Mouse (Mus musculus): ENCODE measurements around the gene Nr4a3. TPM values are rescaled to one million over a fixed set of nuclear protein-coding genes. Genes with fewer than 3 reads are reported as not detected.

Gene Nr4a3
- polyA plus RNA-seq, 1 experiment from 2014 or later: 0.49 TPM

DNA sequence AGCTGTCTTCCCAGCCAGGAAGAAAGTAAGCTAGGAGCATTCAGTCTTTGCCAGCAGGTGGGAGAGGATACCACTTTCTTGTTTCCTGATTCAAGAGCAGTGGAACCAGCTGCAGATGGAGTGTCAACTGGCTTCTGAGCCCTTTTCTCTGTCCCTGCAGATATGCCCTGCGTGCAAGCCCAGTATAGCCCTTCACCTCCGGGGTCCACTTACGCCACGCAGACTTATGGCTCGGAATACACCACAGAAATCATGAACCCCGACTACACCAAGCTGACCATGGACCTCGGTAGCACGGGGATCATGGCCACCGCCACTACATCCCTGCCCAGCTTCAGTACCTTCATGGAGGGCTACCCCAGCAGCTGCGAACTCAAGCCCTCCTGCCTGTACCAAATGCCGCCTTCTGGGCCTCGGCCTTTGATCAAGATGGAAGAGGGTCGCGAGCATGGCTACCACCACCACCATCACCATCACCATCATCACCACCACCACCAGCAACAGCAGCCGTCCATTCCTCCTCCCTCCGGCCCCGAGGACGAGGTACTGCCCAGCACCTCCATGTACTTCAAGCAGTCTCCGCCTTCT is 6.2 kb downstream of the Nr4a3 start:
- H3K36me3 ChIP-seq: no peaks in the 10 kb centered on the region
- H3K4me3 ChIP-seq: peak overlapping the region; percentile 35
- H3K9me3 ChIP-seq: no peaks in the 10 kb centered on the region
- H3K4me2 ChIP-seq (replicated peaks): peak overlapping the region; percentile 64
- H3K27me3 ChIP-seq (replicated peaks): peaks cover 79% of the 10 kb centered on the region
- ATAC-seq (ENCODE audit: low FRiP score, low read depth): no peak
- 12% methylated on average over 19 of the region's 19 CpGs for WGBS
- no peak overlapping the region for H3K27ac ChIP-seq
- H3K9ac ChIP-seq: peak overlapping the region; percentile 40; the same call in 1 of the 2 replicates
- peaks cover 41% of the 10 kb centered on the region for H3K4me1 ChIP-seq

DNA sequence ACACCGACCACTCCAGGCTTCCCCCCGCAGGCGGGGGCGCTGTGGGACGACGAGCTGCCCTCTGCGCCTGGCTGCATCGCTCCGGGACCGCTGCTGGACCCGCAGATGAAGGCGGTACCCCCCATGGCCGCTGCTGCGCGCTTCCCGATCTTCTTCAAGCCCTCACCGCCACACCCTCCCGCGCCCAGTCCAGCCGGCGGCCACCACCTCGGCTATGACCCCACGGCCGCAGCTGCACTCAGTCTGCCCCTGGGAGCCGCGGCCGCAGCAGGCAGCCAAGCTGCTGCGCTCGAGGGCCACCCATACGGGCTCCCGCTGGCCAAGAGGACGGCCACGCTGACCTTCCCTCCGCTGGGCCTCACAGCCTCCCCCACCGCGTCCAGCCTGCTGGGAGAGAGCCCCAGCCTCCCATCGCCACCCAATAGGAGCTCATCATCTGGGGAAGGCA is 6.7 kb downstream of the Nr4a3 start:
- H3K9ac ChIP-seq: peak overlapping the region; percentile 40; the same call in 1 of the 2 replicates
- H3K27me3 ChIP-seq (replicated peaks): peaks cover 78% of the 10 kb centered on the region
- H3K4me3 ChIP-seq: peak overlapping the region; percentile 35
- no peak for ATAC-seq (ENCODE audit: low FRiP score, low read depth)
- no peaks in the 10 kb centered on the region for H3K9me3 ChIP-seq
- no peak overlapping the region for H3K27ac ChIP-seq
- H3K4me1 ChIP-seq: peaks cover 36% of the 10 kb centered on the region
- WGBS: 2% methylated on average over 37 of the region's 37 CpGs
- H3K36me3 ChIP-seq: no peaks in the 10 kb centered on the region
- peak overlapping the region; percentile 64 for H3K4me2 ChIP-seq (replicated peaks)

DNA sequence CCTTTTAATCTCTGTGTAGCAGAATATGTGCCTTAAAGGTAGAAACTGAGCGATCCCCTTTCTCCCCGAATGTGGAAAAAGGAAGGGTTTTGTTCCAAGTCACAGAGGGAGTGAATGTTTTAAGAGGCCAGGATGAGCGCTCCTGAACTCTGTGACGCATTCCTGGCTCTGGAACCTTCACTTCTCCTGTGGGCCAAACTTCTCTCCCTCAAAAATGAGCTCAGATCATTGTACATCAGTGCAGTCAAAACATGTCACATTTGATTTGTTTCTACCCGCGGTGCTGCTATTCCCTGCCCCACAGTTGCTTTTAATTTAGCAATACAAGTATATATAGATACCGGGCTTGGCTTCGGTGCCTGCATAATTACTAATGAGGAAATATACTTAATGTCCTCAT is 16.8 kb downstream of the Nr4a3 start:
- Histone ChIP-seq H3K4me1 (no peaks in the 10 kb centered on the region), H3K27ac (no peak overlapping the region), H3K27me3 (replicated peaks) (peaks cover 7% of the 10 kb centered on the region; the same call in 1 of the 2 replicates), H3K36me3 (no peaks in the 10 kb centered on the region), H3K4me2 (replicated peaks) (no peak overlapping the region), H3K9ac (no peak overlapping the region), H3K9me3 (no peaks in the 10 kb centered on the region), H3K4me3 (no peak overlapping the region)
- ATAC-seq (ENCODE audit: low FRiP score, low read depth): no peak
- WGBS: 84% methylated on average over 8 of the region's 8 CpGs

DNA sequence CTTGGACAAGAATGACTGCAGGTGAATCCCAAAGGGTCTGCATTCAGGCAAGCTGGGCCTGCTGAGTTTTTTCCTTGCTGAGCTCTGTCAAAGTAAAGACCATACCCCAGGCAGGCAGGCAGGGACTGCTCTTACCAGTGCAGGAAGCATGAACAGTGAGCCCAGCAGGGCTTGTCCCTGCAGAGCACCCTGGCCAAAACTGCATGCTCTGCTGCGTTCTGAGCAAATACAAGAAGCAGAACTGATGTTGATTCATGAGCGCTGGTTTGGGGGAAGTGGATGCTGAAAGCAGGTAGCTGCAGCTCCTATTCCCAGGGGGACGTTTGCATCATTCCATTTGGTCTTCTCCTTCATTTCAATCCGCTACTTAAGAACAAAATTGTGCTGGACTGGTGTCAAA is 19.4 kb downstream of the Nr4a3 start:
- no peaks in the 10 kb centered on the region for H3K36me3 ChIP-seq
- 0 out of 2 replicates have a peak, but pooled peaks cover 3% of the 10 kb centered on the region for H3K27me3 ChIP-seq (replicated peaks)
- no peak overlapping the region for H3K4me2 ChIP-seq (replicated peaks)
- H3K9ac ChIP-seq: no peak overlapping the region
- WGBS: 64% methylated on average over 4 of the region's 4 CpGs
- no peak for ATAC-seq (ENCODE audit: low FRiP score, low read depth)
- H3K27ac ChIP-seq: no peak overlapping the region
- H3K9me3 ChIP-seq: no peaks in the 10 kb centered on the region
- H3K4me1 ChIP-seq: no peaks in the 10 kb centered on the region
- H3K4me3 ChIP-seq: no peak overlapping the region

DNA sequence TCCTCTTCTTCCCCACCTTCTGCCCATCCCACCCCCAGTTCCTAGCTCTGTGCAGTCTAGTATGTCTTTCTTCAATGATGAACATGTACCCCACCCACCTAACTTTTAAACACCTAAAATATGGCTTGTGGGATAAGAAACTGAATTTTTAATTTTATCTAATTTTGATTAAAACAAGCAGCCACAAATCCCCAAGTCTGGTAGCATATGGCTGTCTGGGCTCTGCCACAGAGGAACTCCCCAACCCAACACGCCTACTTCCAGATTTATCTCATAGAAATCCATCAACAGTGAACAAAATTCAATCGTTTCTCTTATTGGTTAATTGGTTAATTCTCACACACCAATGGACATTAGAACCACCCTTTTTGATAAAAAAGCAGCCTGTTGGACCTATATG is 21.7 kb downstream of the Nr4a3 start:
- H3K9ac ChIP-seq: no peak overlapping the region
- no peaks in the 10 kb centered on the region for H3K9me3 ChIP-seq
- WGBS: 94% methylated on average over 2 of the region's 2 CpGs
- H3K4me2 ChIP-seq (replicated peaks): no peak overlapping the region
- H3K27me3 ChIP-seq (replicated peaks): 0 out of 2 replicates have a peak, but pooled peaks cover 3% of the 10 kb centered on the region
- ATAC-seq (ENCODE audit: low FRiP score, low read depth): no peak
- no peak overlapping the region for H3K4me3 ChIP-seq
- H3K36me3 ChIP-seq: no peaks in the 10 kb centered on the region
- H3K27ac ChIP-seq: no peak overlapping the region
- no peaks in the 10 kb centered on the region for H3K4me1 ChIP-seq

DNA sequence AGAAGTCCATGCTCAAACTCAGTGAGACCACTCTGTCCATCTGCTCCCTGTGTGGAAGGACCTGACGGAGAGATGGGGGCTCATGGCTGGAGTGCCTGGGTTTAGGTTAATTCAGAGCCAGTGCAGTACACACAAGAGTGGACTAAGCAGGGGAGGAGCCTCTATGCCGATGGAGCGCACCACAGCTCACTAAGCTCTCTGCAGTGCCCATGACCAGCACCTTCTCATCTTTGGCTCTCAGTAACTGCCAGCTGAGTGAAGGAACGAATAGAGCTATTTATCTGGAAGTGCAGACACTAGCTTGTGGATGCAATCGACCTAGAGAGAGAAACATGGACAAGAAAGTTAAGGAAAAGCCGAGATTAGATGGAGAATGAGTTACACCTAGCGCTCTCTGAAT is 24.2 kb downstream of the Nr4a3 start:
- H3K27me3 ChIP-seq (replicated peaks): no peaks in the 10 kb centered on the region
- 83% methylated on average over 7 of the region's 7 CpGs for WGBS
- no peaks in the 10 kb centered on the region for H3K36me3 ChIP-seq
- H3K27ac ChIP-seq: no peak overlapping the region
- H3K4me1 ChIP-seq: no peaks in the 10 kb centered on the region
- H3K4me2 ChIP-seq (replicated peaks): no peak overlapping the region
- no peak overlapping the region for H3K9ac ChIP-seq
- H3K4me3 ChIP-seq: no peak overlapping the region
- no peak for ATAC-seq (ENCODE audit: low FRiP score, low read depth)
- H3K9me3 ChIP-seq: no peaks in the 10 kb centered on the region

DNA sequence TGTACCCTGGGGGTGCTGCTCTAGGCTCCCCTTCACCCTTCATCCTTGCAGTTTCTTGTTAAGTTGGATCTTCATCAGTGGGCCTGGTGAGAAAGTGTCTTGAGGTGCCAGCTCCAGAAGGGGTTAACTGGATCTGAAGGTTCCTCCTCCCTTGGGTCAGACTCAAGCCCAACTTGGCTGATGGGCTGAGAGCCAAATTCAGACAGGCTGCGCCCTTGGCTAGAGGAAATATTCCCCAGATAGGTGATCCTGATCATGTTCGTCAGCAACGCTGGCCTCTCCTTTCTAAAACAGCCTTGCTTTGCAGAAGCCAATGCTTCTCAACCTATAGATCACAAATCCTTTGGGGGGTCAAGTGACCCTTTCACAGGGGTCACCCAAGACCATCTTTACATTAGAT is 27.1 kb downstream of the Nr4a3 start:
- WGBS: 94% methylated on average over 3 of the region's 3 CpGs
- H3K4me2 ChIP-seq (replicated peaks): no peak overlapping the region
- H3K4me3 ChIP-seq: no peak overlapping the region
- no peaks in the 10 kb centered on the region for H3K27me3 ChIP-seq (replicated peaks)
- ATAC-seq (ENCODE audit: low FRiP score, low read depth): no peak
- H3K4me1 ChIP-seq: no peaks in the 10 kb centered on the region
- H3K9me3 ChIP-seq: no peaks in the 10 kb centered on the region
- no peak overlapping the region for H3K9ac ChIP-seq
- H3K27ac ChIP-seq: no peak overlapping the region
- H3K36me3 ChIP-seq: no peaks in the 10 kb centered on the region

DNA sequence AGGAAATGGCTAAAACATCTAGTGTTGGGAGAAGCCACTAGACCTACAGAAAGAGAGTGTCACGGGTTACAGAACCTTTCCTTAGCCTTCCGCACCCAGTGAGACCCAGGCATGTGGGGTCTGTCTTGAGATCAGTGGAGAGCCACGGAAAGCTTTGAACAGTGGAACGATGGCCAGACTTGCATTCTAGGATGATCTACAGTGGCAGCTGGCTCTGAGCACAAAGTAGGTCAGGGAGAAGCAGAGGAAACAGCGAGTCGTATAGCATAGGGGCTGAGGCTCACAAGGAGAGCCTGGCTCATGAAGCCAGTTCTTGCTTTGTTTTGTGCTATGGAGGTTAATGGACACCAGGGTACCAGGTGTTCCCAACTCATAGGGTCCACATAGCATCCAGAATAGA is 28.4 kb downstream of the Nr4a3 start:
- Histone ChIP-seq H3K9ac (no peak overlapping the region), H3K4me2 (replicated peaks) (no peak overlapping the region), H3K27ac (no peak overlapping the region), H3K4me3 (no peak overlapping the region), H3K36me3 (no peaks in the 10 kb centered on the region), H3K27me3 (replicated peaks) (no peaks in the 10 kb centered on the region), H3K4me1 (no peaks in the 10 kb centered on the region), H3K9me3 (no peaks in the 10 kb centered on the region)
- 91% methylated on average over 6 of the region's 6 CpGs for WGBS
- no peak for ATAC-seq (ENCODE audit: low FRiP score, low read depth)

DNA sequence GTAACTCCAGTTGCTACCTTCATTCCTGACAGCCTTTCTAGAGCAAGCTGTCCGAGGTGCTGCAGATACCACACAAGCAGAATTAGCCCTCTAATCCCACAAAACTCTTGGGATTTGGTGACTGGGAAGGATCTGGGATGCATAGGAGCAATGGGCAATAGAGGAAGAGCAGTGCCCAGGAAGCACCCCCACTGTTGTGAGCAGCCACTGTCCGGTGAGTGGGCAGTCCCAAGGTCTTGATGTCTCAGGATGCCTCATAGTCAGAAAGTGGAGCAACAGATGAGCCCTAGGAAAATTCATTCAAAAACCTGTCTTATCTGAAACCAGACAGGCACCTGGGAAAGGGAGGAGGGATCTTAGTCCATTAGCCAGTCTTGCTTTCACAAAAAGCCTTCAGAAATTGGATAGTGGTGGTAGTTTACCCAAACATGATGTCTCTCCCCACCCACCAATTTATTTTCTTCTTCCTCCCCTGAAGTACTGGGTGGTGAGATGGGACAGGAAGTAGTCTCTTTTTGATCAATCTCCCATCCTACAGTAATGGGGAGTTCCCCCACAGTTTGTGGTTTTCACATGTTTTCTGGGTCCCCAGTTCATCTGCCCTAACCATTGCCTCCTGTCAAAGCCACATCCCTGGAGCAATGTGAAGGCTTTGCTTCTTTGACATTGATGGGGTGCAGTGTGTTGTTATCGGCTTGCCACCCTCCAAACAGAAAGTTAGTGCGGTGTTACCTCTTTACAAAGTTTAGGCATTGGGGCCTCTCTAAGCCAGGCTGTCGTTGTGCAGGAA is 29.7 kb downstream of the Nr4a3 start:
- ATAC-seq (ENCODE audit: low FRiP score, low read depth): no peak
- no peaks in the 10 kb centered on the region for H3K27me3 ChIP-seq (replicated peaks)
- 87% methylated on average over 5 of the region's 5 CpGs for WGBS
- no peaks in the 10 kb centered on the region for H3K4me1 ChIP-seq
- H3K9ac ChIP-seq: no peak overlapping the region
- H3K4me2 ChIP-seq (replicated peaks): no peak overlapping the region
- H3K36me3 ChIP-seq: no peaks in the 10 kb centered on the region
- H3K27ac ChIP-seq: no peak overlapping the region
- H3K9me3 ChIP-seq: no peaks in the 10 kb centered on the region
- H3K4me3 ChIP-seq: no peak overlapping the region

DNA sequence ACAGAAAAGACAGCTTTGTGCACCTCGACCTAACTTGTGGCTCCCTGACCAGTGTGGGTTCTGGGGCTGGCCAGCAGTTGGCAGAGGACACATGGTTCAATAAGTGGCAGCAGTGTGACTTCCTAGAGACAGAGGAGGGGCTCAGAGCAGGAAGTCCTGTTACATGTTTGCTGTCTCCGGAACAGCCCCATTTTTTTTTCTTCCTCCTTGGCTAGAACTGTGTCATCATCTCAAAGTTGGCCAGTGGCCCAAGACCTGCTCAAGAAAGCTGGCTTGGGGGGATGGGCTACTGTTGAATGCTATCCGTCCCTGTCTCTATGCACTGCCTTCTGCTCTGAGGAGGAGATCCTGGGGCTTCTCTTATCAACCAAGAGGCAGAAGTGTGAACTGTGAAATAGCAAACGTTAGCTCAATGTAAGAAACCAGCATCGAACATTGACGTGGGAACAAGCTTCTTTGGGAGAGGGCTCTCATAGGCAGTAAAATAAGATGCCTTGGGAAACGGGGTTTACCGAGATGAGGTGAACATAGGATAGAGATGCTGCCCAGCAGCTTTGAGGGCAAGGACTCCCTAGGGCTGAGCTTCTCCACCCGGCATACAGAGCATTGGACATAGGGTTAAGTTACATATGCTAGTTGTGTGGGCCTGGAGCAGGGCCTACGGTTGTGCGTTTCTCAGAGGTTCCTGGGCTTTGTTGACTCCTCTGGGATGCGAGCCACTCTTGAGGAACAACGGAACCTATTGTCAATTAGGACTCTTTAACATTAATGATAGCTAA is 31.9 kb downstream of the Nr4a3 start:
- Histone ChIP-seq H3K4me2 (replicated peaks) (no peak overlapping the region), H3K4me3 (no peak overlapping the region), H3K9ac (no peak overlapping the region), H3K4me1 (no peaks in the 10 kb centered on the region), H3K36me3 (no peaks in the 10 kb centered on the region), H3K27ac (no peak overlapping the region), H3K9me3 (no peaks in the 10 kb centered on the region), H3K27me3 (replicated peaks) (no peaks in the 10 kb centered on the region)
- ATAC-seq (ENCODE audit: low FRiP score, low read depth): no peak
- 86% methylated on average over 13 of the region's 13 CpGs for WGBS

DNA sequence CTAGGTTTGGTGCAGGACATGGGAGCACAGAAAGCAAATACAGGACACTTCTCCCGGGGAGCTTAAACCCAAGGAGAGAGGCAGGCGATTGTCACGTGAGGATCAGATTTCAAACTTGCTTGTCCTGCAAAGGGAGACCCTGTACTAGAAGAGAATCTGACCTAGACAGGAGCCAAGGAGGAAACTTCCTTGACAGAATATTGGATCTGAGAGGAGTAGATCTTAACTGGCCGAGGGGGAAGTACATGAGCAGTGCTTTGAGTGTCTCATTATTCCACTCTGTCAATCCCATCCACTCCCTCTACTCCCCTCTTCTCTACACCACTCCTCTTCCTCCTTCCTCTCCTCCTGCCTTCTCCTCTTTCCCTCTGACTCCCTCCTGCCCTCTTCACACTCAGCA is 33.3 kb downstream of the Nr4a3 start:
- no peak overlapping the region for H3K4me2 ChIP-seq (replicated peaks)
- H3K9ac ChIP-seq: no peak overlapping the region
- no peak overlapping the region for H3K4me3 ChIP-seq
- no peaks in the 10 kb centered on the region for H3K27me3 ChIP-seq (replicated peaks)
- H3K4me1 ChIP-seq: no peaks in the 10 kb centered on the region
- H3K27ac ChIP-seq: no peak overlapping the region
- no peak for ATAC-seq (ENCODE audit: low FRiP score, low read depth)
- no peaks in the 10 kb centered on the region for H3K36me3 ChIP-seq
- no peaks in the 10 kb centered on the region for H3K9me3 ChIP-seq
- 23% methylated on average over 4 of the region's 4 CpGs for WGBS

DNA sequence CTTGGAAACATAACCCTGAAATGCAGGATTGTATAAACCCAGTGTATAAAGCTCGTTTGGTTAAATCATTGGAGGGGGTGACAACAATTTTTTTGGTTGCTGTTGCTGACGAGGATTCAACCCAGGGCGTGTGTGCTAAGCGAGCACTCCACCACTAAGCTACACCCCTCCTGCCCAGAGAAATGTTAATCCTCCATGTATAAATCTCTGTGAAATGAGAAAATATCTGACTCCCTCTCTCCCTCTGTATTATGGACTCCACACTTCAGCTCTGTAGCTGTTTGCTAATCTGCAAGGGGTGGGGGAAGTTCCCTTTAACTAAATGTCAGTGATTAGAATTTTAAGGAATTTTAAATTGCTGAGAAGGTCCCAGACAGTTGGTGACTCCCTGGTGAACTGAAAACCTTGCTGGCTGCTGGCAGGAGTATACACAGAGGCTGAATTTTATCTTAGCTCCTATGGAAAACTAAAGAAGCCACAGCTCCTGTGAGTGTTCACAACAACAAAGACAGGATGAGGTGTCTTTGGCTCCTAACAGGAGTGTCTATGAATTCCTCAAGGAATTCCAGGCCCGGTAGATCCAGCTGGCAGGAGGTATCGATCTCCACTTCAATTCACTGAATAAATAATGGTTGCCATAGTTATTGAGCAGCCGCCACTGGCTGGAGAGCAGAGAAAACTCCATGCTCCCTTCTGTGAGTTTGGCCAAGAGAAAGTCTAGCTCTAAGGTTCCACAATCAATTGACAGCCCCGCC is 34.5 kb downstream of the Nr4a3 start:
- no peak overlapping the region for H3K4me2 ChIP-seq (replicated peaks)
- H3K9me3 ChIP-seq: no peaks in the 10 kb centered on the region
- no peaks in the 10 kb centered on the region for H3K27me3 ChIP-seq (replicated peaks)
- no peak overlapping the region for H3K4me3 ChIP-seq
- H3K27ac ChIP-seq: no peak overlapping the region
- no peaks in the 10 kb centered on the region for H3K4me1 ChIP-seq
- H3K36me3 ChIP-seq: no peaks in the 10 kb centered on the region
- no peak for ATAC-seq (ENCODE audit: low FRiP score, low read depth)
- 68% methylated on average over 8 of the region's 8 CpGs for WGBS
- no peak overlapping the region for H3K9ac ChIP-seq

Data from neural tube, embryonic 12.5 days (tissue).